16 mouse cellular contexts compared by ENCODE assay signal in genomic region chr11:46301579-46302248, GRCm38 (mm10). TPM values are rescaled to one million over a fixed set of nuclear protein-coding genes. Genes with fewer than 3 reads are reported as not detected.
DNase-seq lines count a peak whose midpoint lies in the region; ATAC-seq and TF ChIP-seq lines count a peak whose summit lies in the region.
"Had no signal": no experiment of that assay in that cellular context is flagged by ENCODE, and none has a peak within 500 bp of the region (broad histone marks: within the 10 kb centered on the region; RNA-seq: fewer than 3 reads in every experiment).

No protein-coding gene starts in this region.

- DNase-seq in cerebellum, adult 2 months = peak in 1 of 2 experiments; percentile 42
- no peak for DNase-seq in hindbrain, embryonic 10.5 days (ENCODE audit: low spot score)
- DNase-seq in midbrain, embryonic 10.5 days (ENCODE audit: low spot score) = no peak
- peak; percentile 70 to 81 for DNase-seq in right cerebral cortex, postnatal 36 days (ENCODE audit: low spot score in 2 of 2)
- DNase-seq in heart, embryonic 10.5 days (ENCODE audit: low spot score) = no peak
- DNase-seq: adrenal gland, adult 2 months; gastrocnemius, adult 2 months; heart, adult 18-20 months; liver, embryonic 13.5 days; thymus, postnatal 36 days had no signal

- no peak overlapping the region for H3K4me2 ChIP-seq in hindbrain, embryonic 13.5 days
- no peak overlapping the region for H3K4me2 ChIP-seq in midbrain, embryonic 13.5 days (replicated peaks)
- H3K4me2 ChIP-seq: liver, embryonic 13.5 days had no signal

- no peaks in the 10 kb centered on the region for H3K9me3 ChIP-seq in hindbrain, embryonic 13.5 days
- no peaks in the 10 kb centered on the region for H3K9me3 ChIP-seq in hindbrain, embryonic 10.5 days
- no peaks in the 10 kb centered on the region for H3K9me3 ChIP-seq in midbrain, embryonic 13.5 days
- no peaks in the 10 kb centered on the region for H3K9me3 ChIP-seq in midbrain, embryonic 10.5 days (replicated peaks)
- H3K9me3 ChIP-seq in heart, embryonic 10.5 days = no peaks in the 10 kb centered on the region
- H3K9me3 ChIP-seq: liver, embryonic 13.5 days had no signal

- peak overlapping the region; percentile 3; the same call in 1 of the 2 replicates for H3K27ac ChIP-seq in cerebellum, adult 2 months (ENCODE audit: insufficient read depth, low read length)
- peak overlapping the region; percentile 8; the same call in 1 of the 2 replicates for H3K27ac ChIP-seq in hindbrain, embryonic 13.5 days
- H3K27ac ChIP-seq in hindbrain, embryonic 10.5 days = no peak overlapping the region
- no peak overlapping the region for H3K27ac ChIP-seq in midbrain, embryonic 13.5 days
- H3K27ac ChIP-seq in midbrain, embryonic 10.5 days (replicated peaks) = no peak overlapping the region
- H3K27ac ChIP-seq in heart, embryonic 10.5 days = no peak overlapping the region
- H3K27ac ChIP-seq: gastrocnemius, adult 2 months; liver, embryonic 13.5 days; stomach, postnatal 0 days had no signal

- H3K9ac ChIP-seq in hindbrain, embryonic 13.5 days = no peak overlapping the region
- H3K9ac ChIP-seq in midbrain, embryonic 13.5 days (replicated peaks) = no peak overlapping the region
- H3K9ac ChIP-seq: liver, embryonic 13.5 days had no signal

- H3K4me1 ChIP-seq in cerebellum, adult 2 months (ENCODE audit: control insufficient read depth, insufficient read depth, low read length) = peaks cover 48% of the 10 kb centered on the region
- peaks cover 45% of the 10 kb centered on the region for H3K4me1 ChIP-seq in hindbrain, embryonic 13.5 days (replicated peaks)
- H3K4me1 ChIP-seq in hindbrain, embryonic 10.5 days (replicated peaks) = peaks cover 16% of the 10 kb centered on the region
- peaks cover 40% of the 10 kb centered on the region for H3K4me1 ChIP-seq in midbrain, embryonic 13.5 days (replicated peaks)
- H3K4me1 ChIP-seq in midbrain, embryonic 10.5 days = peaks cover 15% of the 10 kb centered on the region
- H3K4me1 ChIP-seq in heart, embryonic 10.5 days = peaks cover 5% of the 10 kb centered on the region; the same call in 1 of the 2 replicates

- 51% methylated on average over 23 of the region's 23 CpGs for WGBS in cerebellum, adult 2 months
- 82% methylated on average over 23 of the region's 23 CpGs for WGBS in hindbrain, embryonic 13.5 days
- WGBS in hindbrain, embryonic 10.5 days = 89% methylated on average over 23 of the region's 23 CpGs
- 85% methylated on average over 23 of the region's 23 CpGs for WGBS in midbrain, embryonic 13.5 days
- WGBS in midbrain, embryonic 10.5 days = 92% methylated on average over 23 of the region's 23 CpGs
- WGBS in heart, embryonic 10.5 days = 81% methylated on average over 23 of the region's 23 CpGs

- no peak overlapping the region for H3K4me3 ChIP-seq in cerebellum, adult 2 months (replicated peaks; ENCODE audit: insufficient read depth, low read depth, low read length)
- H3K4me3 ChIP-seq in hindbrain, embryonic 13.5 days = no peak overlapping the region
- H3K4me3 ChIP-seq in hindbrain, embryonic 10.5 days = no peak overlapping the region
- no peak overlapping the region for H3K4me3 ChIP-seq in midbrain, embryonic 13.5 days (replicated peaks)
- no peak overlapping the region for H3K4me3 ChIP-seq in midbrain, embryonic 10.5 days
- no peak overlapping the region for H3K4me3 ChIP-seq in heart, embryonic 10.5 days
- H3K4me3 ChIP-seq: erythroblast, embryonic 14.5 days; gastrocnemius, adult 2 months; liver, embryonic 13.5 days had no signal

- ATAC-seq in cerebellum, adult (ENCODE audit: insufficient number of reproducible peaks, low FRiP score, low TSS enrichment) = no peak
- ATAC-seq in hindbrain, embryonic 13.5 days (ENCODE audit: low FRiP score) = peak; percentile 34; the same call in 1 of the 2 replicates
- 0 out of 2 replicates have a peak, but pooled peaks have one; percentile 61 for ATAC-seq in midbrain, embryonic 13.5 days
- ATAC-seq: lung, postnatal 0 days had no signal

- H3K27me3 ChIP-seq in cerebellum, adult 2 months (ENCODE audit: control insufficient read depth, insufficient read depth, low read length) = no peaks in the 10 kb centered on the region
- H3K27me3 ChIP-seq in hindbrain, embryonic 13.5 days = no peaks in the 10 kb centered on the region
- H3K27me3 ChIP-seq in hindbrain, embryonic 10.5 days (ENCODE audit: insufficient read depth, poor library complexity, severe bottlenecking) = no peaks in the 10 kb centered on the region
- no peaks in the 10 kb centered on the region for H3K27me3 ChIP-seq in midbrain, embryonic 13.5 days
- H3K27me3 ChIP-seq in midbrain, embryonic 10.5 days (ENCODE audit: low read depth, poor library complexity, severe bottlenecking) = no peaks in the 10 kb centered on the region
- no peaks in the 10 kb centered on the region for H3K27me3 ChIP-seq in heart, embryonic 10.5 days (ENCODE audit: insufficient read depth, poor library complexity, severe bottlenecking)
- H3K27me3 ChIP-seq: liver, embryonic 13.5 days had no signal

- no peaks in the 10 kb centered on the region for H3K36me3 ChIP-seq in hindbrain, embryonic 13.5 days
- no peaks in the 10 kb centered on the region for H3K36me3 ChIP-seq in hindbrain, embryonic 10.5 days
- H3K36me3 ChIP-seq in midbrain, embryonic 13.5 days = 0 out of 2 replicates have a peak, but pooled peaks cover 1% of the 10 kb centered on the region
- H3K36me3 ChIP-seq in midbrain, embryonic 10.5 days = no peaks in the 10 kb centered on the region
- H3K36me3 ChIP-seq in heart, embryonic 10.5 days = no peaks in the 10 kb centered on the region
- H3K36me3 ChIP-seq: liver, embryonic 13.5 days had no signal

- TF ChIP-seq CTCF in cerebellum, adult 2 months (IDR thresholded peaks at IDR 0.05; ENCODE audit: borderline replicate concordance, insufficient read depth, low read depth, low read length) = no peak

- TF ChIP-seq POLR2A in cerebellum, adult 2 months (IDR thresholded peaks at IDR 0.05; ENCODE audit: borderline replicate concordance, insufficient read depth, low read length) = no peak

RNA-seq across cellular contexts. Expression of gene Cyfip2, which starts 10.9 kb away (rescaled TPM):
- polyA plus RNA-seq in cerebellum, adult 2 months (2012; rRNA removed) = 200 and 203 TPM in 2 replicates
- polyA plus RNA-seq in hindbrain, embryonic 13.5 days (2015; fragmentation: Nextera tagmentation; extraction: Ambion mirVana) = 74.9 and 83.6 TPM in 2 replicates
- 31.2 and 46.1 TPM in 2 replicates for polyA plus RNA-seq in hindbrain, embryonic 10.5 days (2016; fragmentation: Nextera tagmentation; extraction: Ambion mirVana)
- 75.5 and 80.8 TPM in 2 replicates for polyA plus RNA-seq in midbrain, embryonic 13.5 days (2015; fragmentation: Nextera tagmentation; extraction: Ambion mirVana)
- 20.4 and 27.9 TPM in 2 replicates for polyA plus RNA-seq in midbrain, embryonic 10.5 days (2016; fragmentation: Nextera tagmentation; extraction: Ambion mirVana)
- polyA plus RNA-seq in heart, embryonic 10.5 days (2016; fragmentation: Nextera tagmentation; extraction: Ambion mirVana) = 4.7 and 7.3 TPM in 2 replicates

Comparison
In these comparisons a context has a peak if more than half of its experiments do, and no peak if none do; other contexts are left out.
1. H3K27ac ChIP-seq: peak in cerebellum, adult 2 months (single experiment) and hindbrain, embryonic 13.5 days (single experiment); none in hindbrain, embryonic 10.5 days (single experiment), midbrain, embryonic 13.5 days (single experiment), midbrain, embryonic 10.5 days (single experiment) and heart, embryonic 10.5 days (single experiment).
2. DNase-seq: peak in right cerebral cortex, postnatal 36 days (2 of 2); none in hindbrain, embryonic 10.5 days (single experiment), midbrain, embryonic 10.5 days (single experiment) and heart, embryonic 10.5 days (single experiment).